Mouse (Mus musculus) neural tube, embryonic 15.5 days (tissue): ENCODE measurements around the gene Krt27. TPM values are rescaled to one million over a fixed set of nuclear protein-coding genes. Genes with fewer than 3 reads are reported as not detected.

Experiments
- ATAC-seq: fragments of 200-750 bp; cut with Nextera tagmentation; 2 replicates; pipeline ENCODE4 v1.8.0; 2017; ENCODE audit warnings: mild to moderate bottlenecking, moderate TSS enrichment, moderate library complexity; ENCODE audit not compliant: low FRiP score
- H3K27ac ChIP-seq: fragments of 300-500 bp; sonication (generic); replicated peaks from 2 replicates; pipeline ENCODE4 v1.5.1; 2015; ENCODE audit warnings: mild to moderate bottlenecking, inconsistent platforms
- H3K27me3 ChIP-seq: fragments of 300-500 bp; sonication (generic); replicated peaks from 2 replicates; pipeline ENCODE4 v1.6.1; 2015; ENCODE audit warnings: inconsistent platforms
- H3K36me3 ChIP-seq: fragments of 300-500 bp; sonication (generic); 2 replicates; pipeline ENCODE4 v1.6.1; 2015; ENCODE audit warnings: inconsistent platforms
- H3K4me1 ChIP-seq: fragments of 300-500 bp; sonication (generic); 2 replicates; pipeline ENCODE4 v1.6.1; 2015; ENCODE audit warnings: inconsistent platforms
- H3K4me2 ChIP-seq: fragments of 300-500 bp; sonication (generic); 2 replicates; pipeline ENCODE4 v1.6.1; 2015; ENCODE audit warnings: inconsistent platforms, mild to moderate bottlenecking, moderate library complexity
- H3K4me3 ChIP-seq: fragments of 300-500 bp; sonication (generic); replicated peaks from 2 replicates; pipeline ENCODE4 v1.5.1; 2015; ENCODE audit warnings: mild to moderate bottlenecking, inconsistent platforms
- H3K9ac ChIP-seq: fragments of 300-500 bp; sonication (generic); replicated peaks from 2 replicates; pipeline ENCODE4 v1.6.1; 2015; ENCODE audit warnings: mild to moderate bottlenecking, inconsistent platforms
- H3K9me3 ChIP-seq: fragments of 300-500 bp; sonication (generic); replicated peaks from 2 replicates; pipeline ENCODE4 v1.6.1; 2016; ENCODE audit warnings: inconsistent platforms
- WGBS: fragments of 180-500 bp; shearing (Covaris S2); methylation state at CpG from one replicate; pipeline ENCODE4 v1.1.7; 2015; ENCODE audit warnings: mixed read lengths; 5-methylcytosine and 5-hydroxymethylcytosine counted together
- polyA plus RNA-seq: library from polyadenylated mRNA; unstranded; fragments of >200 nt; fragmentation: Nextera tagmentation; extraction: Ambion mirVana; gene quantifications from 2 replicates; pipeline ENCODE4 v1.2.1, GENCODE M21; 2015

Krt27 gene
- polyA plus RNA-seq = 0.19 and 0.33 TPM in 2 replicates

DNA sequence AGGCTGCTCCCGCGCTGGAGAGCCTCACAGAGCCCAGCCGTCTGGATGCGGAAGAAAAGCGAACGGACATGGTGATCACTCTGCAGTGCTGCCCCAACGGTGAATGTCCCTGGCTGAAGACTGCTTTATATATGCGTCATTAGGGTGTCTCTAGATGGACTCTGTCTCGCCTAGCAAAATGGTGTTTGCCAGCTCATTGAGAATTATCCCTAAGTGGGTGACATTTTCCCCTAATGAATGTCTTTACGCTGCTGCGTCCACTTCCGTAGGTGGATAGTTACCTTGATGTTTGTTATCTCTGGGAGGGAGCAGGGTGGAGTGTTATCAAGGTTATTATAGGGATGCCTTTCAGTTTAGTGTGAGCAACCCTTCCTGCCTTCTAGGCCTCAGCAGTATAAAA is at the start of gene Krt27:
TSS of gene Krt27 (minus strand) at position 101 of the 400 bp plus-strand sequence.
- no peaks in the 10 kb centered on the region for H3K36me3 ChIP-seq
- no peak within 1 kb of the TSS for H3K9ac ChIP-seq
- H3K4me1 ChIP-seq = no peaks in the 10 kb centered on the region
- H3K4me2 ChIP-seq = no peak within 1 kb of the TSS
- H3K27ac ChIP-seq = no peak within 1 kb of the TSS
- ATAC-seq = no peak
- no peaks in the 10 kb centered on the region for H3K27me3 ChIP-seq
- WGBS = 75% methylated on average over 12 of the region's 12 CpGs
- H3K9me3 ChIP-seq = no peaks in the 10 kb centered on the region
- no peak within 1 kb of the TSS for H3K4me3 ChIP-seq

DNA sequence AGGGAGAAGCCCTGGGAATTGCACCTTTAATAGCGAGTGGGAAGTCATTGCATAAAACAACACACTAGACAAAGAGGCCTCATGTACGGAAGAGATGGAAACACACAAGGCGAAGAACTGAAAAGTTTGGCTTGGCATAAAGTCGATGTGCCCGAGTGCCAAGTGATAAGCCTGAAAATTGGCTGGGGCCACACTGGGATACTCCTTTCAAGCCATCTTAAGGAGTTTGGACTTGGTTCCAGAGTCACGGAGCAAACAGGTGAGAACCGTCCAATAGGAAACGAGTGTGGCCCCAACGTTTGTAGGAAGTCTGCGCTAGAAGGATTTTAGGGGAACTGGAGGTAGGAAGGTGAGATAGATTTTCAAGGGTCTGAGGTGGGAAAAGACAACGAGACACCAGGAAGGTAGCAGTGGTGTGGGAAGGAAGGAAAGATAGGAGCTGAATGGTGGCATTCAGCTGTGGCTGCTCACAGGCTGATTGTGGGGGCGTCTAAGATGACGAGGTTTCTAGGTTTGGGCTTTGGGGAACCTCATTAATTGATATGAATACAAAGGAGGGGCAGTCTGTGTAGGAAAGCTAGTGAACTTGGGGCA is 49.1 kb upstream of the Krt27 start:
- no peak for ATAC-seq
- Histone ChIP-seq H3K4me3 (no peak overlapping the region), H3K4me1 (no peaks in the 10 kb centered on the region), H3K9ac (no peak overlapping the region), H3K27ac (no peak overlapping the region), H3K9me3 (no peaks in the 10 kb centered on the region), H3K27me3 (peaks cover 7% of the 10 kb centered on the region; the same call in 1 of the 2 replicates), H3K4me2 (no peak overlapping the region), H3K36me3 (no peaks in the 10 kb centered on the region)
- 88% methylated on average over 13 of the region's 13 CpGs for WGBS

DNA sequence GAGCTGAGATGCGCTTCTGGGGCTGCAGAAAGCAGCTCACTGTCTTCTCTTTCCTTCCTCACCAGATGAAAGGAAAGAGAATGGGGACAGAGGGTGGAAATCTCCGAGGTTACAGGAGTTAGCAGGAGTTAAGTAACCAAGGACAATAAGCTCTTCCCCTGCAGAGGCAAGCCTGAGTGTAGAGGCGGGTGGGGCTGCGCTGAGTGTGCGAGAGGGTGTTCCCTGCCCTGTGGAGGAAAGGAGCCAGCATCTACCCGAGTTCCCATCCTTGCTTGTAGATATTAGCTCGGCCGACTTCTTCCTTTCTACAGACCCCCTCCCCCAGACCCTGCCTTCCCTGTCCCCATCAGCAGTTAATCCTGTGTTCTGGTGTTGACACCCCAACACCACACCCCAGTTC is 47.9 kb upstream of the Krt27 start:
- Histone ChIP-seq H3K4me1 (no peaks in the 10 kb centered on the region), H3K9me3 (no peaks in the 10 kb centered on the region), H3K4me2 (no peak overlapping the region), H3K9ac (no peak overlapping the region), H3K27ac (no peak overlapping the region), H3K27me3 (peaks cover 7% of the 10 kb centered on the region; the same call in 1 of the 2 replicates), H3K36me3 (no peaks in the 10 kb centered on the region), H3K4me3 (no peak overlapping the region)
- ATAC-seq = no peak
- WGBS = 56% methylated on average over 6 of the region's 8 CpGs

DNA sequence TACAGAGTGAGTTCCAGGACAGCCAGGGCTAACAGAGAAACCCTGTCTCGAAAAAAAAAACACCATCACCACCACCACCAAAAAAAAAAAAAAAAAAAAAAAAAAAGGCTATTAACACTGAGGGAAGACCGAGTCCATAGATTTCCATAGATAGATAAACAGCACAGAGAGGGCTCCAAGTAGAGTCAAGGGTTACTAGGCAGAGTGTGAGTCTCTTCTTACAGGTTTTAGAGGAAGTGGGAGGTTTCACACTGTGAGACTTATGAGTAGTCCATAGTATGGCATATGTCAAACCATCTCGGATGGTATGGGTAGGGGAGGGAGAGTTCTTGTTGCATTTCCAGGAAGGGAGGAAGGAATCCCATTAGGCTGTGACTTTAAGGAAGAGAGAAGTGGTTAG is 47.2 kb upstream of the Krt27 start:
- H3K4me2 ChIP-seq = no peak overlapping the region
- H3K27me3 ChIP-seq = peaks cover 7% of the 10 kb centered on the region; the same call in 1 of the 2 replicates
- H3K36me3 ChIP-seq = no peaks in the 10 kb centered on the region
- 84% methylated on average over 3 of the region's 3 CpGs for WGBS
- H3K9ac ChIP-seq = no peak overlapping the region
- H3K4me3 ChIP-seq = no peak overlapping the region
- no peak for ATAC-seq
- no peaks in the 10 kb centered on the region for H3K9me3 ChIP-seq
- H3K27ac ChIP-seq = no peak overlapping the region
- H3K4me1 ChIP-seq = no peaks in the 10 kb centered on the region

DNA sequence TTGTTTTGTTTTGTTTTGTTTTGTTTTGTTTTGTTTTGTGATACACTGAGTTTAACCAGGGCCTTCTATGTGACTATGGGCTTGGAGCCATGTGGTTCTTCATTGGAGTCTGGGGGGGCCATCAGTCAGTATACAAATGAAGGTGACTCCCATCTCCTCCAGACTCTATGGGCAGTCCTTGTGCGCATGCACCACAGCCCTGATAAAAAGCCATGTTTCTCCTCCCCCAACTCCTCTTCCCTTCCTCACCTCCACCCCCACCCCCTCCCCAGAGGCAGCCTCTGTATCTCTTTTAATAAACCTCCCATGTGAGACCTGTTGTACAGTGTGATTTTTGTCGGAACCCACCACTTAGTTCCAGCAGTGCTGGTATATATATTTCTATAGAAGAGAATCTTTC is 45.8 kb upstream of the Krt27 start:
- Histone ChIP-seq H3K4me1 (no peaks in the 10 kb centered on the region), H3K9ac (no peak overlapping the region), H3K27ac (no peak overlapping the region), H3K4me2 (no peak overlapping the region), H3K27me3 (peaks cover 7% of the 10 kb centered on the region; the same call in 1 of the 2 replicates), H3K4me3 (no peak overlapping the region), H3K36me3 (no peaks in the 10 kb centered on the region), H3K9me3 (no peaks in the 10 kb centered on the region)
- ATAC-seq = no peak
- WGBS = 90% methylated on average over 2 of the region's 2 CpGs

DNA sequence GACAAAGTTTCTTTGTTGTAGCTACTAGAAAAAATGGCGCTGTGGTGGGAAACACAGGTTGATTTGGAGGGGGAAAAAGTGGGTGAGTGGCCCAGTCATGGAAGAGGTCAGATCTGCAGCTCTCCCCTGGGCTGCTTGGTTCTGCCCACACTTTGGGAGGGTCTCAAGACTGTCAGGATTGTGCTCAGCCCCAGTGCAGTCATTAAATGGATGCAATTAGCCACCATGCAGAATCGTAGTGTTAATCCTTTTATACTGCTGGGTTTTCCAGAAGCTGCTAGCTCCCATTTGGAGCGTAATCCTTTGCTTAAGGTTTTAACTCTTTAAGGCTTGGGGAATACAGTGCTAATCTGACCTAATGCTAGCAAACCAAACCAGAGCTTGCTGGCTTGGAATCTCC is 45.1 kb upstream of the Krt27 start:
- H3K9me3 ChIP-seq = no peaks in the 10 kb centered on the region
- no peak for ATAC-seq
- H3K4me1 ChIP-seq = no peaks in the 10 kb centered on the region
- 39% methylated on average over 3 of the region's 3 CpGs for WGBS
- no peak overlapping the region for H3K4me3 ChIP-seq
- no peak overlapping the region for H3K9ac ChIP-seq
- H3K4me2 ChIP-seq = no peak overlapping the region
- H3K27me3 ChIP-seq = peaks cover 4% of the 10 kb centered on the region; the same call in 1 of the 2 replicates
- no peak overlapping the region for H3K27ac ChIP-seq
- no peaks in the 10 kb centered on the region for H3K36me3 ChIP-seq

DNA sequence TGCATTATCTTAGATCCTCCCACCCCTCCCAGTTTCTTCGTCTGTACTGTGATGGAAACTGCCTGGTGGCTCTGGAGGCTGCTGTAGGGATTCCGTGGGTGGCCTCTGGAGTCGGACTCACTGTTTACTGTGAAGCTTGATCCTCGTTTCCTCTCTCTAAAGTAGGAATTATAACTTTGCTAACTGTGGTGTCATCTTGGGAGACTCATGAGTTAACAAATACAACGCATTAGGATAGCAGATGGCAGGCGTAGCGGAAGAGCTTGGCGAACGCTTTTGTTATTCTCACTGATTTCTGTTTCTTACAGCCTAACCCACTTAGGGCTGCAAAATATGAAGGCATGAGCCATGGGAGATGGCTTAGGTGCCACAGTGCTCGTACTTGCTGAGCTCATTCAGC is 41.6 kb upstream of the Krt27 start:
- no peaks in the 10 kb centered on the region for H3K36me3 ChIP-seq
- no peak overlapping the region for H3K27ac ChIP-seq
- peaks cover under 1% of the 10 kb centered on the region; the same call in 1 of the 2 replicates for H3K4me1 ChIP-seq
- H3K4me2 ChIP-seq = no peak overlapping the region
- WGBS = 87% methylated on average over 10 of the region's 10 CpGs
- no peaks in the 10 kb centered on the region for H3K9me3 ChIP-seq
- H3K9ac ChIP-seq = no peak overlapping the region
- H3K27me3 ChIP-seq = no peaks in the 10 kb centered on the region
- H3K4me3 ChIP-seq = no peak overlapping the region
- no peak for ATAC-seq

DNA sequence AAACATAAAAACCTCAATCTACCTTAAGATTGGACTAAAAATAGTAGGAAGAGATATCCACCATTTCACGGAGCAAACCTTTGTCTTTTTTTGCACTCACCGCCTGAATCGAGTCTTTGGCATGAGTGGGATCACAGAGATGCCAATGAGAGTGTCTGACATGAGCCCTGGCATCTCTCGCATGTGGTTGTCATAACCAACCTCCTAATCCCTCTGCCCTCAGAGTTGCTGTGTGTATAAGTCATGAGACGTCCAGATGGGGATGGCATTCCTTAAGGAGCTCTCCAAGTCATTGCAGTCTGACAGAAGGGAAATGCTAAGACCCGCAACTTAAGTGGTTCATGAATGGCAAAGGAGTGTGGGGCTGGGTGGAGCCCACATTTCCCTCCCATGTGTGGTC is 40.5 kb upstream of the Krt27 start:
- ATAC-seq = no peak
- Histone ChIP-seq H3K4me3 (no peak overlapping the region), H3K36me3 (no peaks in the 10 kb centered on the region), H3K9ac (no peak overlapping the region), H3K27me3 (no peaks in the 10 kb centered on the region), H3K9me3 (no peaks in the 10 kb centered on the region), H3K4me2 (no peak overlapping the region), H3K4me1 (peaks cover 11% of the 10 kb centered on the region), H3K27ac (no peak overlapping the region)
- WGBS = 90% methylated on average over 6 of the region's 6 CpGs

DNA sequence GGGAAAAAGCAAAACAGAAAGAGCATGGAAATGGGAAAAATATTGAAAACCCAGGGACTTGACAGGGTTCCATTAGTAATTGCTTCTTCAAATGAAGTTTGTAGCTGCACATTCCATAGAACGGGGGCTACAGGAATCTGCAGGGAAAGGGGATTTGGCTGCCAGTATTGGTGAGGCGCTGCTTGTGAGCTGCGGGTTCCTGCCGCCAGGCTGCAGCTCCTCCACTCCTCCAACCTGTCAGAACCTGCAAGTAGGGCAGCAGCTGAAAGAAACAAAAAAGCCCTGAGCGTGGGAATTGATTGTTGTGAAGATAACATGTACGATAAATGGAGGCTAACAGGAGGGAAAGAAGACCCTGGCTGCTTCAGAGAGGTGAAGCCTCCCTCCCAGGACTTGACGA is 40.0 kb upstream of the Krt27 start:
- Histone ChIP-seq H3K4me3 (no peak overlapping the region), H3K4me2 (no peak overlapping the region), H3K9me3 (no peaks in the 10 kb centered on the region), H3K4me1 (peaks cover 11% of the 10 kb centered on the region), H3K27ac (no peak overlapping the region), H3K36me3 (no peaks in the 10 kb centered on the region), H3K27me3 (no peaks in the 10 kb centered on the region), H3K9ac (no peak overlapping the region)
- WGBS = 84% methylated on average over 7 of the region's 7 CpGs
- ATAC-seq = no peak

DNA sequence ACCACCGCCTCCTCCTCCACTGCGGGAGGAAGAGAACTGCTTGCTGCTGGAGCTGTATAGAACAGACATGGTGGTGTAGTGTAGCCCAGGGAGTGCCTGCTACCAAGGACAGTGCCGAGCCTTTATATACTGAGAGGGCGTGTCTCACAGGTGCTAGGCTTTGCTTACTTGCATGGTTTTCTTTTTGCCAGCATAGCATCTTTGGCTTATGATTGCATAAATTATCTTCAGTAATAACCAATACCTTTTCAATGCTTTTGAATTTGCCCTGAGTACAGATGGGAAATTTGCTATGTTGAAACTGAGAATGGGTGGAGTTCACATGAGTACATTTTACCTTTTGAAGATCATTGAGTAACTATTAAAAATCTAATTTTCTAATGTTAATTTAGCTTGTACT is 38.4 kb upstream of the Krt27 start, which contains the start of gene Krt10:
TSS of gene Krt10 (minus strand) at position 101 of the 400 bp plus-strand sequence.
- H3K9me3 ChIP-seq = no peaks in the 10 kb centered on the region
- no peak for ATAC-seq
- H3K36me3 ChIP-seq = no peaks in the 10 kb centered on the region
- WGBS = 86% methylated on average over 4 of the region's 4 CpGs
- no peaks in the 10 kb centered on the region for H3K27me3 ChIP-seq
- H3K27ac ChIP-seq = no peak within 1 kb of the TSS
- no peak within 1 kb of the TSS for H3K4me2 ChIP-seq
- no peak within 1 kb of the TSS for H3K4me3 ChIP-seq
- H3K9ac ChIP-seq = no peak within 1 kb of the TSS
- peaks cover 13% of the 10 kb centered on the region for H3K4me1 ChIP-seq

DNA sequence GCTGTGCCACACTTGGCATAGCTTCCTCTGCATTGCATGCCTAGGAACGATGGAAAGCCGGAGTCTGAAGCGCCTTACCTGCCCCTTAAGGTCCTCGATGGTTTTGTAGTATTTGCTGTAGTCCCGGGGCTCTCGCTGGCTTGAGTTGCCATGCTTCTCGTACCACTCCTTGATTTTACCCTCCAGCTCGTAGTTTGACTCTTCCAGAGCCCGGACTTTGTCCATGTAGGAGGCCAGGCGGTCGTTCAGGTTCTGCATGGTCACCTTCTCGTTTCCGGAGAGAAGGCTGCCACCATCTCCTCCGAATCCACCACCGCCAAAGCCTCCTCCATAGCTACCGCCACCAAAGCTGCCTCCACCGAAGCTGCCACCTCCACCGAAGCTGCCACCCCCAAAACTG is 37.8 kb upstream of the Krt27 start:
- no peaks in the 10 kb centered on the region for H3K9me3 ChIP-seq

DNA sequence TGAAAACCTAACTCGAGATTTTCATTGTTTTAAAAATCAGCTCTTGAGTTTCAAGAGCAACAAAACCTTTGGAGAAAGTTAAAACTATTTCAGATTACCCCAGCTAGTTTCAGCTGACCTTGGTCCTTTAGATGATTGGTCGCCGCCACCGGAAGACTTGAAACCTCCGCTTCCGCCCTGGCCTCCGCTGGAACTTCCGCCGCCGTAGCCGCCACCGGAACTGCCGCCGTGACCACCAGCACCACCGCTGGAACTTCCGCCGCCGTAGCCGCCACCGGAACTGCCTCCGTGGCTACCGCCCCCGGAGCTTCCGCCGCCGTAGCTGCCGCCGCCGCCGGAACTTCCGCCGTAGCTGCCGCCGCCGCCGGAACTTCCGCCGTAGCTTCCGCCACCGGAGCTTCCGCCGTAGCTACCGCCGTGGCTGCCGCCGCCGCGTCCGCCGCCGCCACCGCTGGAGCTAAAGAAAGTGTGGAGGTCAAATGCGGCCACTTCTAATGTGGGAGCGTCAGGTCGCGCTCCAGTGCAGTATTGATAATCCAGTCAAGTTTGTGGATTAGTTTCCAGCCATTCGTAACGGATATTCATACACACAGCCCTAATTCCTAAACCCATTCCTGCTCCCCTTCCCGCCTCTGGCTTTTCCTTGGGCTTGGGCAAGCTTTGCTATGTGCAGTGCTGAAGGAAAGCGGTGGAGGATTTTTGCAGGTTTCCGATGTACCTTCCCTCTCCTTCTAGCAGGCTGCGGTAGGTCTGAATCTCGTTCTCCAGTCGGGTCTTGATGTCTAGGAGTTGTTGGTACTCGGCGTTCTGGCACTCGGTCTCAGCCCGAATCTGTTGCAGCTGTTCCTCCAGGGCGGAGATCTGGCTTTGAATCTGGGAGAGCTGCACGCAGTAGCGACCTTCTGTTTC is 35.2 kb upstream of the Krt27 start:
- ATAC-seq = peak; percentile 84; the same call in 1 of the 2 replicates
- peaks cover 13% of the 10 kb centered on the region for H3K4me1 ChIP-seq
- 2% methylated on average over 71 of the region's 71 CpGs for WGBS
- no peaks in the 10 kb centered on the region for H3K9me3 ChIP-seq
- peaks cover 21% of the 10 kb centered on the region for H3K27me3 ChIP-seq
- peak overlapping the region; percentile 96 for H3K27ac ChIP-seq
- H3K9ac ChIP-seq = peak overlapping the region; percentile 79
- peak overlapping the region; percentile 69 for H3K4me2 ChIP-seq
- H3K4me3 ChIP-seq = peak overlapping the region; percentile 64
- no peaks in the 10 kb centered on the region for H3K36me3 ChIP-seq

More for the DNA sequence above, 37.8 kb upstream of the Krt27 start:
- Histone ChIP-seq H3K9ac (no peak overlapping the region), H3K27me3 (no peaks in the 10 kb centered on the region), H3K36me3 (no peaks in the 10 kb centered on the region), H3K27ac (no peak overlapping the region), H3K4me2 (no peak overlapping the region), H3K4me1 (peaks cover 13% of the 10 kb centered on the region), H3K4me3 (no peak overlapping the region)
- ATAC-seq = no peak
- 95% methylated on average over 18 of the region's 18 CpGs for WGBS
